Mouse (Mus musculus): ENCODE results near the gene Vmn2r56.
"Not testable (repeated sequence)": the region's sequence is repeated elsewhere in the genome, so short reads cannot be mapped to it uniquely, and the experiment has no call there.

- not testable (repeated sequence) for TF ChIP-seq CTCF (IDR thresholded peaks at IDR 0.05; ENCODE audit: low read depth, low read length); POLR2AphosphoS5 (IDR thresholded peaks at IDR 0.05; ENCODE audit: insufficient replicate concordance, low read depth, low read length); GATA1 (IDR thresholded peaks at IDR 0.05; ENCODE audit: borderline replicate concordance, low read length); GATA2 (IDR thresholded peaks at IDR 0.05; ENCODE audit: borderline replicate concordance, low read depth, low read length); TAL1 (conservative IDR thresholded peaks at IDR 0.05; ENCODE audit: low read depth, low read length)
Measured at GRCm38 (mm10) chr7:12640219-12640618, 94.6 kb downstream of the Vmn2r56 start, which contains the start of gene Vmn2r54.

All from G1E (cell line).